Mouse (Mus musculus) splenic B cell, adult 2 months (primary cell): Measurements from ENCODE around the gene Ppara.
"Not testable (repeated sequence)": the region's sequence is repeated elsewhere in the genome, so short reads cannot be mapped to it uniquely, and the experiment has no call there.

Experiments used
- DNase-seq: peaks from one replicate; pipeline ENCODE4 v3.0.0-alpha.2; 2011; ENCODE audit warnings: low read depth, low spot score
- H3K27me3 ChIP-seq: 2 replicates; pipeline ENCODE4 v1.6.1; 2012; ENCODE audit warnings: mild to moderate bottlenecking, low read length, moderate library complexity, mixed read lengths; ENCODE audit not compliant: control insufficient read depth, poor library complexity, insufficient read depth, severe bottlenecking
- H3K36me3 ChIP-seq: 2 replicates; pipeline ENCODE4 v1.6.1; 2012; ENCODE audit warnings: mild to moderate bottlenecking, low read length, moderate library complexity, mixed read lengths; ENCODE audit not compliant: control insufficient read depth, poor library complexity, insufficient read depth, severe bottlenecking

The Ppara gene

GRCm38 (mm10) chr15:85775001-85775400 is 40.2 kb downstream of the Ppara start:
- H3K36me3 ChIP-seq: no peaks in the 10 kb centered on the region
- DNase-seq: no peak
- no peaks in the 10 kb centered on the region for H3K27me3 ChIP-seq

GRCm38 (mm10) chr15:85776241-85776640 is 41.5 kb downstream of the Ppara start:
- DNase-seq: no peak
- no peaks in the 10 kb centered on the region for H3K27me3 ChIP-seq
- no peaks in the 10 kb centered on the region for H3K36me3 ChIP-seq

GRCm38 (mm10) chr15:85776771-85777170 is 42.0 kb downstream of the Ppara start:
- DNase-seq: no peak
- Histone ChIP-seq H3K27me3 (no peaks in the 10 kb centered on the region), H3K36me3 (no peaks in the 10 kb centered on the region)

- DNase-seq, H3K36me3 ChIP-seq, H3K27me3 ChIP-seq: not testable (repeated sequence)
Observed at GRCm38 (mm10) chr15:85778891-85779290, 44.1 kb downstream of the Ppara start.

GRCm38 (mm10) chr15:85783146-85783545 is 48.4 kb downstream of the Ppara start:
- DNase-seq: no peak
- no peaks in the 10 kb centered on the region for H3K36me3 ChIP-seq
- no peaks in the 10 kb centered on the region for H3K27me3 ChIP-seq

- H3K36me3 ChIP-seq: no peaks in the 10 kb centered on the region
- no peak for DNase-seq
- H3K27me3 ChIP-seq: no peaks in the 10 kb centered on the region
Observed at GRCm38 (mm10) chr15:85784341-85784740, 49.6 kb downstream of the Ppara start.

- Histone ChIP-seq H3K36me3 (no peaks in the 10 kb centered on the region), H3K27me3 (no peaks in the 10 kb centered on the region)
- DNase-seq: no peak
Observed at GRCm38 (mm10) chr15:85786711-85787110, 51.9 kb downstream of the Ppara start.

- no peaks in the 10 kb centered on the region for H3K27me3 ChIP-seq
- no peak for DNase-seq
Observed at GRCm38 (mm10) chr15:85787482-85787881, 52.7 kb downstream of the Ppara start.

GRCm38 (mm10) chr15:85788051-85788450 is 53.3 kb downstream of the Ppara start:
- no peaks in the 10 kb centered on the region for H3K27me3 ChIP-seq
- no peaks in the 10 kb centered on the region for H3K36me3 ChIP-seq
- no peak for DNase-seq

More at GRCm38 (mm10) chr15:85787482-85787881, 52.7 kb downstream of the Ppara start:
- no peaks in the 10 kb centered on the region for H3K36me3 ChIP-seq

GRCm38 (mm10) chr15:85788633-85789032 is 53.9 kb downstream of the Ppara start:
- no peak for DNase-seq
- Histone ChIP-seq H3K27me3 (no peaks in the 10 kb centered on the region), H3K36me3 (no peaks in the 10 kb centered on the region)

GRCm38 (mm10) chr15:85791449-85791848 is 56.7 kb downstream of the Ppara start:
- DNase-seq: no peak
- no peaks in the 10 kb centered on the region for H3K27me3 ChIP-seq
- no peaks in the 10 kb centered on the region for H3K36me3 ChIP-seq

GRCm38 (mm10) chr15:85792819-85793218 is 58.0 kb downstream of the Ppara start:
- no peak for DNase-seq
- Histone ChIP-seq H3K36me3 (no peaks in the 10 kb centered on the region), H3K27me3 (no peaks in the 10 kb centered on the region)

- H3K27me3 ChIP-seq: no peaks in the 10 kb centered on the region
- H3K36me3 ChIP-seq: no peaks in the 10 kb centered on the region
- no peak for DNase-seq
Observed at GRCm38 (mm10) chr15:85795516-85795915, 60.7 kb downstream of the Ppara start.

- no peak for DNase-seq
- no peaks in the 10 kb centered on the region for H3K27me3 ChIP-seq
- H3K36me3 ChIP-seq: no peaks in the 10 kb centered on the region
Observed at GRCm38 (mm10) chr15:85798676-85799075, 63.9 kb downstream of the Ppara start.

GRCm38 (mm10) chr15:85802931-85803330 is 68.1 kb downstream of the Ppara start:
- Histone ChIP-seq H3K36me3 (no peaks in the 10 kb centered on the region; the same call in 1 of the 2 replicates), H3K27me3 (no peaks in the 10 kb centered on the region)
- no peak for DNase-seq

GRCm38 (mm10) chr15:85806886-85807285 is 72.1 kb downstream of the Ppara start:
- no peaks in the 10 kb centered on the region; the same call in 1 of the 2 replicates for H3K36me3 ChIP-seq
- DNase-seq: no peak

More at GRCm38 (mm10) chr15:85806886-85807285, 72.1 kb downstream of the Ppara start:
- H3K27me3 ChIP-seq: no peaks in the 10 kb centered on the region
